Mouse (Mus musculus) spleen, adult 12 weeks (tissue): Measurements from ENCODE around the gene Lce1f.
"Not testable (repeated sequence)": the region's sequence is repeated elsewhere in the genome, so short reads cannot be mapped to it uniquely, and the experiment has no call there.

Experiments
- DNase-seq: peaks from one replicate; pipeline ENCODE4 v3.0.0; 2022; ENCODE audit warnings: low spot score

Lce1f gene

DNA sequence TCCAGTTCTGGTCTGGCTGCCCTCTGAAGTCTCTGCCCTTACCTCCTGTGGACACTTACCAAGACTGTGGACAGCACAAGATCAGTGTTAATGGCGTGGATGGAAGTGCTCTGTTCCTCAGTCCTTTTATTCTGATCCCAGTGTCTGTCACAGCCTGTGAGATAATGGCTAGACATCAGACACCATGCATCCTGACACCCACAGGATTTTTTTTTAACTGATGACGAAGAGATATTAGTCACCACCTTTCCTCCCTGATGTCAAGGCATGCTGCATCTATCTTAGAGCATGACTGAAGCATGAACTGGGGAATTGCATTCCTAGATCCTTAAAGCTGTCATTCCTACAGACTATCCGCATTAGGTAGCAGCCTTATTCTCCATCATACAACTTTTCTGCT is at the start of gene Lce1f:
Gene Lce1f (minus strand): TSS at position 101 of the 400 bp plus-strand sequence.
- DNase-seq: no peak

DNA sequence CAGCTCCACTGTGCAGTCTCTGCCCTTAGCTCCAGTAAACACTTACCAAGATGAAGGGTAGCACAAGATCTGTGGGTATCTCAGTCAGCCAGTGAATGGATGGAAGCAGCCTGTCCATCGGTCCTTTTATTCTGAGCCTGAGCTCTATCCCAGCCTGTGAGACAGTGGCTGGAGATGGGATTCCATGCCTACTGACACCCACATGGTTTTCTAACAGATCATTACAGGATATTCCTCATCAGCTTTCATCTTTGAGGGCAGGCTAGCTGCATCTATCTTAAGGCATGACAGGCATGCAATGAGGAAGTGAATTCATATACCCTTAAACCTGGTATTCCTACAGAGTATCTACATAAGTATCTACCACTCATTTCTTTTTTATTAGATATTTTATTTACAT is 44.8 kb upstream of the Lce1f start, which contains the start of gene Lce1h:
Gene Lce1h (minus strand): TSS at position 101 of the 400 bp plus-strand sequence.
- DNase-seq: no peak

DNA sequence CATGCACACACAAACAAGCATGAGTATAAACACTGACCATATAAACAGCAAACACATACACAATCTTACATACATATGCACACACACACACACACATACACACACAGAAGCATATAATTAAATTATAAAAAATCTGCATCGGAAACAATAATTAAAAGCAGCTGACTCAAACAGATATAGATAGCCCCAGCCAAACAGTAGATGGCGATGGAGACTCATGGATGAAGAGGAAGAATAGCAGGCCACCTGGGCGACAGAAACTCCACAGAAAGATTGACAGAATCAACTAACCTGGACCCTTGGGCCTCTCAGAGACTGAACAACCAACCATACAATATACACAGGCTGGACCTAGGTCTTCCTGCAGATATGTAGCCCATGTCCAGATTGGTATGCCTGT is 33.0 kb upstream of the Lce1f start:
- no peak for DNase-seq

DNA sequence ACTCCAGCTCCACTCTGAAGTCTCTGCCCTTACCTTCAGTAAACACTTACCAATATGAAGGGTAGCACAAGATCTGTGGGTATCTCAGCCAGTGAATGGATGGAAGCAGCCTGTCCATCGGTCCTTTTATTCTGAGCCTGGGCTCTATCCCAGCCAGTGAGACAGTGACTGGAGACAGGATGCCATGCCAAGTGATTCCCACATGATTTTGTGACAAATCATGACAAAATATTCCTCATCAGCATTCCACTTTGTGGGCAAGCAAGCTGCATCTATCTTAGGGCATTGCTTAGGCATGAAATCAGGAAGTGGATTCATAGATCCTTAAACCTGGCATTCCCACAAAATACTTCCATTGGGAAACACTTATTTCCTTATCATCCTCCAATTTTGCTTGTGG is 32.1 kb upstream of the Lce1f start, which contains the start of gene Lce1g:
Gene Lce1g (minus strand): TSS at position 101 of the 400 bp plus-strand sequence.
- no peak for DNase-seq

DNA sequence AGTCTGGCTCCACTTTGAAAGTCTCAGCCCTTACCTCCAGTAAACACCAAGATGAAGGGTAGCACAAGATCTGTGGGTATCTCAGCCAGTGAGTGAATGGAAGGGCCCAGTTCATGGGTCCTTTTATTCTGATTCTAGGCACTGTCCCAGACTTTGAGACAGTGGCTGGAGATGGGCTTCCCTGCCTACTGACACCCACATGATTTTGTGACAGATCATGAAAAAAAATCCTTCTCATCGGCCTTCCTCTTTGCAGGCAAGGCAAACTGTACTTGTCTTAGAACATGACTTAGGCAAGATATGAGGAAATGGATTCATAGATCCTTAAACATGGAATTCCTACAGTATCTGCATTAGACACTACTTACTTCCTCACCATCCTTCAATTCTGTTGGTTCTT is 18.8 kb upstream of the Lce1f start, which contains the start of gene Gm38119:
Gene Gm38119 (minus strand): TSS at position 101 of the 400 bp plus-strand sequence.
- no peak for DNase-seq

DNA sequence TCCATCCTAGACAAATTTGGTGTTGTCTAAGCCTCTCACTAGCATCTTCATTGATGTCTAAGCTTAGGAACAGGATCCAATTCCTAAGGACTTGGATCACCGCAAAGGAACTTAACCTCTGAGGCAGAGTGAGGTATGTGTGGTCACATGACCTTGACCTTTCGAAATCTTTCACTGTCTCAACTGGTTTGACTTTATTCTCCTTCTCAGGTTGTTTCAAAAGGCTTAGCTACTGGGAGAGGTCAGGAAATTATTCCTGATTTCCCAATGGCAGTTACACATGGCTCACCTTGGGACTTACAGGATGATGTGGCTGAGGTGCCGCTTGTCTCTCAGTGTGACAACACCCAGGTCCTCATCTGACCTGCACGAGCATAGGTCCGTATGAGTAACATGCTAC is 2.5 kb upstream of the Lce1f start:
- no peak for DNase-seq

DNA sequence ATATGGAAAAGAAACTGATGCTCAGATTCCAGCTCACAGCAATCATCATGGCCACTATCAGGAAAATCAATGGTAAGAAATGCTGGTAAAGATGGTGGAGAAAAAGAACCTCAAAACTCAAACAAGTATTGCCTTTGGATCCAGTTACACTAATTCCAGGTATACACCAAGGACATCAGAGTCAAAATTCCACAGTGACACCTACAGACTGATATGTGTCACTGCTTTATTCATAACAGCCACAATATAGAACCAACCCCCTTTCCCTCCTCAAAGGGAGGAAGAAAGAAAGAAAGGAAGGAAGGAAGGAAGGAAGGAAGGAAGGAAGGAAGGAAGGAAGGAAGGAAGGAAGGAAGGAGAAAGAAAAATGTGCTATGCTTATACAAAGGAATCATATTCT is 5.0 kb downstream of the Lce1f start:
- DNase-seq: no peak

DNA sequence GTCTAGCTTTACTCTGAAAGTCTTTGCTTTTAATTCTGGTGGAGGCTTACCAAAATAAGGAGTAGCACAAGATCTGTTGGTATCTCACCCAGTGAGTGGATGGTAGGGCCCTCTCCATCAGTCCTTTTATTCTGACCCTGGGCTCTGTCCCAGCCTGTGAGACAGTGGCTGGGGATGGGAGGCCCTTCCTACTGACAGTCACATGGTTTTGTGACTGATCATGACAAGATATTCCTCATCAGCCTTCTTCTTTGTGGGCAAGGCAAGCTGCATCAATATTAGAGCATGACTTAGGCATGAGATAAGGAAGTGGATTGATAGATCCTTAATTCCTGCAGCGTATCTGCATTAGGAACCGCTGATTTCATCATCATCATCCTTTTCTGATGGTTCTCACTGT is 11.2 kb downstream of the Lce1f start, which contains the start of gene Lce1e:
Gene Lce1e (minus strand): TSS at position 101 of the 400 bp plus-strand sequence.
- no peak for DNase-seq

DNA sequence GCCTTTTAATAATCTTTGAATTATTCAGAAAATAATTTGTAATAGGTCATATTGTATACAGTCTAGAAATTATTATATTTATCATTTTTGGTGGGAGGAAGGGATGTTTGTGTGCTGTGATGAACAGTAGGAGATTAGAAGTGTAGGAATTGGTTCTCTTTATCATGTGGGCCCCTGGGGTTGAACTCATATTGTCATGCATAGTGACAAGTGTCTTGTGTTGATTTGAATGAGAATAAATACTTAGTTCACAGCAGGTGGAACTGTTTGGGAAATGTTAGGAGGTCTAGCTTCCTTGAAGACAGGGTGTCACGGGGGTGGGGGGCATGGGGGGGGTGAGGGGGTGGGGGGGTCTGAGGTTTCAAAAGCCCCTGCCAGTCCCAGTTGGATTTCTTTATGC is 25.5 kb downstream of the Lce1f start:
- DNase-seq: no peak

DNA sequence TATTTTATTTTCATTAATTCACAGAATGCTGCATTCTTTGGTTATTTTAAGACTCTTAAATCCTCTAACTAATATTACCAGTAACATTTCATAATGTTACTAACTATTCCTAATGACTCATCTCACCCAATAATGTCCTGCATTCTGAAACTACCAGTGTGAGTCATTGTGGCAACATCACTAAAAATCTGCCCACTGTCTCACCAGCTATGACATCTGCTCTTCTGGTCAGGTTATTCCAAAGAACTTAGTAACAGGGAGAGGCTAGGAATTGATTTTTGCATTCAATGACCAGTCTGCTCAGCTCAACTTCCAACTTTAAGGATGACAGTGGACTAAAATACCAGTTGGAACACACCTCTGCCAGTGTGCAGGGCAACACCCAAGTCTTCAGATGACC is 28.5 kb downstream of the Lce1f start:
- DNase-seq: no peak

DNA sequence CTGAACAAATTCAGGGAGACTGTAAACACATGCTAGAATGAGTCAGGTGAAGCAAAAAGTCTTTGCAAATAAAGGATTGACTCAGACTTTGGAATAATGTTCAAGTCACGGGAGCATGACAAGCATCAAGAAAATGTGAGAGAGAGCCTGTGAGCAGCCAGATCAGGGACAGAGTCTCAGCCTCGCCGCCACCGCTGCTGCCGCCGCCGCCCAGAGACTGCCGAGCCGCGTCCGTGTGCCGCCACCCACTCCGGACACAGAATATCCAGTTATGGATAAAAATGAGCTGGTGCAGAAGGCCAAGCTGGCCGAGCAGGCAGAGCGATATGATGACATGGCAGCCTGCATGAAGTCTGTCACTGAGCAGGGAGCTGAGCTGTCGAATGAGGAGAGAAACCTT is 31.0 kb downstream of the Lce1f start:
- DNase-seq: not testable (repeated sequence)

DNA sequence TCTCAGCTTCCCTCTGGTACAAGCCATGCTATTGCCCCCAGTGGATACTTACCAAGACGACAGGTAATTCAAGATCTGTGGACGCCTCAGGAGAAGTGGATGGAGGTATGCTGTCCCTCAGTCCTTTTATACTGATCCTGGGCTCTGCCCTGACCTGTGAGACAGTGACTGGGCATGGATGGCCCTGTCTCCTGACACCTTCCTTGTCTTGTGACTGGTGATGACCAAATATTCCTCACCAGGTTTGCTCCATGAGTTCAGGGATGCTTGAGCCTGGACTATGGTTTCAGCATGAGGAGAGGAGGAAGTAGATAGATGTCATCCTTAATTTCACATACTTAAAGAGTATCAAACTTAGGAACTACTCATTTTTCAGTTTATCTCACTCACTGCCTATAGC is 33.0 kb downstream of the Lce1f start, which contains the start of gene Lce1d:
Gene Lce1d (minus strand): TSS at position 101 of the 400 bp plus-strand sequence.
- no peak for DNase-seq

DNA sequence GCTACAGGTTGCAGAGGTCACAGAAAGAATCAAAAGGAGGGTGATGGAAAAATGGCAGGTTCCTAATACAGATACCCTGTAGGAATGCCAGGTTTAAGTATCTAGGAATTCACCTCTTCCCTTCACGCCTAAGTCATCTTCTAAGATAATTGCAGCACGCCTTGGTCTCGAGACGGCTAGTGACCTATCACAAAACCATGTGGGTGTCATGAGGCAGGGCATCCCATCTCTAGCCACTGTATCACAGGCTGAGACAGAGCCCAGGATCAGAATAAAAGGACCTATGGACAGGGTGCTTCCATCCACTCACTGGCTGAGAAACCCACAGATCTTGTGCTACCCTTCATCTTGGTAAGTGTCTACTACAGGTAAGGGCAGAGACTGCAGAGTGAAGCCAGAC is 41.2 kb downstream of the Lce1f start, which contains the start of gene Lce1c:
Gene Lce1c (plus strand): TSS at position 301 of the 400 bp plus-strand sequence.
- DNase-seq: no peak

DNA sequence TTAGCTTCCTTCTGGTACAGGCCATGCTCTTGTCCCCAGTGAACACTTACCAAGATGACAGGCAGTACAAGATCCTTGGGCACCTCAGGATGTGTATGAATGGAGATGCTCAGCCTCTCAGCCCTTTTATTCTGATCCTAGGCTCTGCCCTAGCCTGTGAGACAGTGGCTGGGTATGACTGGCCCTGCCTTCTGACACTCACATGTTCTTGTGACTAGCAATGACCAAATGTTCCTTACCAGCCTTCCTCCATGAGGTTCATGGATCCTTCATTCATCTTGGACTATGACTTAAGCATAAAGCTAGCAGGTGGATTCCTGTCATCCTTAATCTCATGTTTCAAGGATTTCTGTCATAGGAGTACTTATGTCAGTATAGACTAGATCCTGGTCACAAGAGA is 49.9 kb downstream of the Lce1f start, which contains the start of gene Lce1a2:
Gene Lce1a2 (minus strand): TSS at position 101 of the 400 bp plus-strand sequence.
- DNase-seq: no peak
